In the genomic region with DNA sequence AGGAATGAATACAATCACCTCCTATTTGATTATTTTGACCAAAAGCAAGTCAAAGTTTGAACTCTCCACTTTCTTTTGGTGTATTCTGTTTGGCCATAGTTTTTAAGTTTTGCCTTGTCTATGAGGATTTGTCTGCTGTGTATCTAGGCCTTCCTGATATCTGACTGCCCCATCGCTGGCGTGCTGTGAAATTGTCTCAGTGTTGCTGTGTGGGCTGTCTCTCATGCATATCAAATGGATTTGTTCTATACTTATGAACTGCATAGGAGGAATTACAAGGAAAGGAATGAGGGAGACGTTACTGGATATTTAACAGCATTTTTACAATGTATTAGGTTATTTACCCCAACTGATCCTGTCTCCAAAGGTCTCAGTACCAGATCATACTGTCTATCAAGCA, we compare ENCODE assay signal across 27 mouse cellular contexts.
"Had no signal": no experiment of that assay in that cellular context is flagged by ENCODE, and none has a peak within 500 bp of the region (broad histone marks: within the 10 kb centered on the region; RNA-seq: fewer than 3 reads in every experiment).

No protein-coding gene starts in this region.

- DNase-seq: cerebellum, adult 8-10 months; cerebellum, adult 9-10 months; cerebellum, adult 9-11 months; cerebellum, postnatal 10 days; cerebellum, postnatal 14 days; cerebellum, postnatal 25 days; cerebellum, postnatal 36 days; embryo, embryonic 11 days; forebrain, postnatal 0 days; gastrocnemius, adult 2 months; gastrocnemius, postnatal 10 days; gastrocnemius, postnatal 14 days; gastrocnemius, postnatal 25 days; gastrocnemius, postnatal 36 days; heart, adult 18-20 months; heart, adult 2 months had no signal

- H3K4me1 ChIP-seq: embryonic facial prominence, embryonic 10.5 days; embryonic facial prominence, embryonic 12.5 days; embryonic facial prominence, embryonic 13.5 days; embryonic facial prominence, embryonic 15.5 days; forebrain, embryonic 10.5 days; forebrain, embryonic 15.5 days had no signal

- H3K9ac ChIP-seq: embryonic facial prominence, embryonic 12.5 days; embryonic facial prominence, embryonic 13.5 days; embryonic facial prominence, embryonic 15.5 days; forebrain, embryonic 12.5 days; forebrain, embryonic 13.5 days; forebrain, embryonic 15.5 days; forebrain, postnatal 0 days had no signal

- H3K4me2 ChIP-seq: embryonic facial prominence, embryonic 12.5 days; embryonic facial prominence, embryonic 13.5 days; embryonic facial prominence, embryonic 15.5 days; forebrain, embryonic 12.5 days; forebrain, embryonic 13.5 days; forebrain, embryonic 15.5 days had no signal

- ATAC-seq: forebrain, embryonic 13.5 days; forebrain, embryonic 14.5 days; forebrain, embryonic 15.5 days; forebrain, embryonic 16.5 days; forebrain, postnatal 0 days had no signal

- H3K36me3 ChIP-seq: embryonic facial prominence, embryonic 10.5 days; embryonic facial prominence, embryonic 12.5 days; embryonic facial prominence, embryonic 13.5 days; embryonic facial prominence, embryonic 15.5 days; forebrain, embryonic 10.5 days; forebrain, embryonic 12.5 days; forebrain, embryonic 15.5 days had no signal

- H3K27ac ChIP-seq: embryonic facial prominence, embryonic 10.5 days; embryonic facial prominence, embryonic 12.5 days; embryonic facial prominence, embryonic 13.5 days; embryonic facial prominence, embryonic 15.5 days; forebrain, embryonic 10.5 days; forebrain, embryonic 12.5 days; forebrain, embryonic 13.5 days; forebrain, embryonic 15.5 days; gastrocnemius, adult 2 months; heart, adult 2 months had no signal

- H3K4me3 ChIP-seq: embryonic facial prominence, embryonic 10.5 days; embryonic facial prominence, embryonic 12.5 days; embryonic facial prominence, embryonic 13.5 days; embryonic facial prominence, embryonic 15.5 days; erythroblast, embryonic 14.5 days; forebrain, embryonic 10.5 days; forebrain, embryonic 12.5 days; forebrain, embryonic 13.5 days; forebrain, embryonic 15.5 days; gastrocnemius, adult 2 months; heart, adult 2 months had no signal

- H3K27me3 ChIP-seq: embryonic facial prominence, embryonic 12.5 days; embryonic facial prominence, embryonic 13.5 days; embryonic facial prominence, embryonic 15.5 days; forebrain, embryonic 12.5 days; forebrain, embryonic 13.5 days; forebrain, embryonic 15.5 days had no signal

- H3K9me3 ChIP-seq: embryonic facial prominence, embryonic 10.5 days; embryonic facial prominence, embryonic 12.5 days; embryonic facial prominence, embryonic 13.5 days; embryonic facial prominence, embryonic 15.5 days; forebrain, embryonic 10.5 days; forebrain, embryonic 12.5 days; forebrain, embryonic 13.5 days; forebrain, embryonic 15.5 days had no signal
